Mouse (Mus musculus) layer of hippocampus, postnatal 14 days (tissue): ENCODE measurements around the gene Tnnt2. TPM values are rescaled to one million over a fixed set of nuclear protein-coding genes. Genes with fewer than 3 reads are reported as not detected.

Experiments
- DNase-seq, 2 experiments: peaks; one replicate each; pipeline ENCODE4 v3.0.0; 2021 to 2022; ENCODE audit warnings: low spot score in 2 of 2, mixed read lengths in 1 of 2
- total RNA-seq, 2 experiments: library from RNA; stranded (reverse); gene quantifications; 2 replicates each; pipeline ENCODE4 v1.2.3; 2021

Gene Tnnt2
- total RNA-seq, 2 experiments from 2014 or later = 1.3 to 1.6 TPM

GRCm38 (mm10) chr1:135817595-135817994 is 18.6 kb upstream of the Tnnt2 start:
- DNase-seq = no peak

GRCm38 (mm10) chr1:135818481-135819086 is 17.6 kb upstream of the Tnnt2 start, which contains the start of gene Lad1:
TSS of gene Lad1 (plus strand) at chr1:135818598.
- DNase-seq = no peak

GRCm38 (mm10) chr1:135820071-135820470 is 16.1 kb upstream of the Tnnt2 start:
- DNase-seq = no peak

GRCm38 (mm10) chr1:135820736-135821364 is 15.3 kb upstream of the Tnnt2 start:
- DNase-seq = no peak

GRCm38 (mm10) chr1:135821780-135822179 is 14.4 kb upstream of the Tnnt2 start:
- DNase-seq = no peak

GRCm38 (mm10) chr1:135828918-135829317 is 7.2 kb upstream of the Tnnt2 start:
- peak in 1 of 2 experiments; percentile 44 for DNase-seq

- no peak for DNase-seq
Observed at GRCm38 (mm10) chr1:135834206-135834859, 1.8 kb upstream of the Tnnt2 start.

GRCm38 (mm10) chr1:135834983-135835382 is 1.2 kb upstream of the Tnnt2 start:
- DNase-seq = no peak

- DNase-seq = no peak
Observed at GRCm38 (mm10) chr1:135838626-135839025, 2.5 kb downstream of the Tnnt2 start.

GRCm38 (mm10) chr1:135839065-135839464 is 2.9 kb downstream of the Tnnt2 start:
- DNase-seq = no peak

- DNase-seq = no peak
Observed at GRCm38 (mm10) chr1:135840675-135841395, 4.7 kb downstream of the Tnnt2 start.

GRCm38 (mm10) chr1:135843519-135844262 is 7.5 kb downstream of the Tnnt2 start:
- no peak for DNase-seq

- DNase-seq = no peak
Observed at GRCm38 (mm10) chr1:135844481-135844880, 8.3 kb downstream of the Tnnt2 start.

- DNase-seq = no peak
Observed at GRCm38 (mm10) chr1:135846632-135847031, 10.5 kb downstream of the Tnnt2 start.

GRCm38 (mm10) chr1:135847139-135847562 is 11.0 kb downstream of the Tnnt2 start:
- peak in 1 of 2 experiments; percentile 21 for DNase-seq

GRCm38 (mm10) chr1:135847611-135848351 is 11.6 kb downstream of the Tnnt2 start:
- DNase-seq = no peak

GRCm38 (mm10) chr1:135850722-135851512 is 14.8 kb downstream of the Tnnt2 start:
- DNase-seq = peak in 1 of 2 experiments; percentile 53

- no peak for DNase-seq
Observed at GRCm38 (mm10) chr1:135852044-135852756, 16.0 kb downstream of the Tnnt2 start.

GRCm38 (mm10) chr1:135853200-135853599 is 17.0 kb downstream of the Tnnt2 start:
- DNase-seq = no peak
